Mouse (Mus musculus) cortical plate, adult 2 months (tissue): ENCODE measurements around the gene Tapt1.

Experiments used
- CTCF ChIP-seq: fragments of 200-500 bp; IDR thresholded peaks from 2 replicates; pipeline ENCODE4 v1.5.1; 2011; ENCODE audit warnings: mild to moderate bottlenecking, control low read depth, low read length; ENCODE audit not compliant: insufficient read depth; ENCODE audit errors: extremely low read depth
- POLR2A ChIP-seq: fragments of 200-500 bp; IDR thresholded peaks from 2 replicates; pipeline ENCODE4 v1.6.1; 2011; ENCODE audit warnings: mild to moderate bottlenecking, low read length, control low read depth; ENCODE audit not compliant: insufficient read depth; ENCODE audit errors: extremely low read depth

DNA sequence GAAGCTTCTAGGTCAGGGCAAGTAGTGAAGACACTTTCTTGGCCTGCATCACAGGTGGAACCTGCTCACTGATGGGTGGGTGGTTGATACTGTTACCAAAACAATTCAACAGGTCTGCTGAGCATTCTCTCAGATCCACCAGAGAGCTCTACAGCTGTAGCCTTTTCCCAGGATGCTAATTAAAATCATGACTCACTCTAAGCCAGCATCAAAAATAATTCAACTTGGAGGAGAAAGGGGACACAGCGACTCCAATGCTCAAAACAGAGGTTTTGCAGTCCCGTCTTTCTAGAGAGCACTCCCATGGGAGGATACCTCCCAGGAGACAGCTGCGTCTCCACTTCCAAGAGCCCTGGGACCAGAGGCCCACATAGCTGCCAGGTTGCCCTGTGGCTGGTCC lies 78.7 kb downstream of the Tapt1 start:
- no peak for TF ChIP-seq CTCF
- TF ChIP-seq POLR2A, result no peak
